Mouse (Mus musculus) ES-E14 (cell line): ENCODE measurements around the gene Batf3.

ENCODE experiments used
- CHD2 ChIP-seq: IDR thresholded peaks from 2 replicates; pipeline ENCODE4 v1.6.1; 2014; ENCODE audit warnings: mild to moderate bottlenecking, low read depth, low read length, inconsistent platforms
- HCFC1 ChIP-seq: IDR thresholded peaks from 2 replicates; pipeline ENCODE4 v1.6.1; 2012; ENCODE audit warnings: low read length, inconsistent platforms, borderline replicate concordance; ENCODE audit not compliant: insufficient read depth
- MAFK ChIP-seq: IDR thresholded peaks from 2 replicates; pipeline ENCODE4 v1.6.1; 2014; ENCODE audit warnings: mild to moderate bottlenecking, low read depth, low read length, inconsistent platforms; ENCODE audit not compliant: insufficient read depth
- ZC3H11A ChIP-seq: IDR thresholded peaks from 2 replicates; pipeline ENCODE4 v1.6.1; 2012; ENCODE audit warnings: low read depth, mild to moderate bottlenecking, inconsistent platforms, low read length, borderline replicate concordance
- ZNF384 ChIP-seq: IDR thresholded peaks from 2 replicates; pipeline ENCODE4 v1.6.1; 2012; ENCODE audit warnings: low read depth, low read length, inconsistent platforms

DNA sequence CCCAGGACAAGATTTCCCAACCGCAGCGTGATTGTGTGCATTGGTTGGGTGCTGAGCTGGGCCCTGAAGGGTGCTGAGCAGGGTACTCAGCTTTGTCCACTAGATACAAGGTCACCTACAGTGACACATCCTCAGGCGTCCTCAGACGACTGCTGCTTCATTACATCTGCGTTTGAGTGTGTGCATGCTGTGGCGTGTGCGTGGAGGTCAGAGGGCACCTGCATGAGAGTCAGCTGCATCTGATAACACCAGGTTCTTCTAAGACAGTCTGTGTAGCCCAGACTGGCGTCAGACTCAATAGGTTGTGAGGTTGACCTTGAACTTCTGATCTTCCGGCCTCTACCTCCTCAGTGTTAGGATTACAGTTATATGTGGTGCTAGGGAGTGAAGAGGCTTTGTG lies 7.6 kb downstream of the Batf3 start:
- TF ChIP-seq ZNF384 (no peak), ZC3H11A (no peak), MAFK (no peak), CHD2 (no peak), HCFC1 (no peak)
